Mouse (Mus musculus) left cerebral cortex, adult 11 months (tissue): Measurements from ENCODE around the gene Fam53a.
A peak's percentile ranks its signal among the peaks of the same experiment; 100 is the strongest.

Experiments
- DNase-seq: peaks from one replicate; pipeline ENCODE4 v3.0.0; 2022; ENCODE audit warnings: low spot score

Gene Fam53a

DNA sequence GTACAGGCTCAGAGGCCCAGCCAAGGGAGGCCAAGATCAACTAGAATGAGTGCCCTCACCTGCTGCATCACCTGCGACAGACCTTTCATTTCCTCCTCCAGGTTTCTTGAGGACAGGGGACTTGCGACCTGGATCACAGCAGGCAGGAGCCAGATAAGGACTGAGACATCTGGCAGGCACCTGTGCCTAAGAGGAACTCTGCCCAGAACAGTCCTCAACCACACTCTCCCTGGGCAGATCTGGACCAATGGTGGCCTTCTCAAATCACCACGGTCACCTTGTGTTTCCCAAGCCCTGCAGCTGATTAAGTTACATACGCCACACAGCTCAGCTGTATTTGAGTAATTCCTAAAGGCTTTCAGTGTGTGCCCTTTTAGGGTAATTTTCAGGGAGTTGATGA lies 1.2 kb upstream of the Fam53a start:
- DNase-seq = no peak

DNA sequence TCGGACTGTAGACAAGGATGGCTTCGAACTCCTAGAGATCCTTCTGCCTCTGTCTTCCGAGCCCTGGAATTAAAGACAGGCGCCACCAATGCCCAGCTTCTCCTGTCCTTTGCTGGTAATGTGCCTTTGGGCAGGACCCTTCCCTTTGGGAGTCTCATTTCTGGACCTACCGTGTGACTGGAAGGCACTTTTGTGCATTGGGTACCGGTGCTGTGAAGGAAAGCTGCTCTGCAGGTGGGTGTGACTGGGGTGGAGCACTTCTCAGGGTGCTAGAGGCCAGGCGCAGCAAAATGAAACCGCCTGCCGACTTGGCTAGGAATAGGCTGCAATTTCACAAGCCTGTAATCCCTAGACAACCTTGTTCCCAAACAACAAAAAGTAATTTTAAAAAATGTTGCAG lies 626 bp upstream of the Fam53a start:
- DNase-seq = no peak

DNA sequence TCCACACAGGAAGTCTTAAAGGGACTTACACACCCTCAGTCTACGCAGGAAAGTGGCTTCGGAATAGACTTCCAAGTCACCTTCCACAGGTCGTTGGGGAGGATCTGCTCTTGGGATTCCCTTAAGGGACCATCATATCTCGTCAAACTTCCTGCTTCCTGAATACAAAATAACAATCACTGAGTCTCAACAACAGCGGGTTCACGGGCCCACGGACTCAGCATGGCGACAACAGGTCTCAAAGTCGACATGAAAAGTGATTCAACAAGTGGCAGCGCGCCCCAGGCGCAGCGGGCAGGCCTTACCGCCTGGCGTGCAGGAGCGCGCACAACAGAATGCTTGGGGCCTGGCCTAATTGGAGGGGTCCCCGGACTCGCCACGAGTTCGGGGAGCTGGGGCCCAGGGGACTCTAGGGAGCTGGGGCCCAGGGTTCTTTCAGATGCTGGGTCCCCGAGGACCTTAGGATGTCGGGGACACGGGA lies 575 bp downstream of the Fam53a start:
- peak; percentile 32 for DNase-seq

DNA sequence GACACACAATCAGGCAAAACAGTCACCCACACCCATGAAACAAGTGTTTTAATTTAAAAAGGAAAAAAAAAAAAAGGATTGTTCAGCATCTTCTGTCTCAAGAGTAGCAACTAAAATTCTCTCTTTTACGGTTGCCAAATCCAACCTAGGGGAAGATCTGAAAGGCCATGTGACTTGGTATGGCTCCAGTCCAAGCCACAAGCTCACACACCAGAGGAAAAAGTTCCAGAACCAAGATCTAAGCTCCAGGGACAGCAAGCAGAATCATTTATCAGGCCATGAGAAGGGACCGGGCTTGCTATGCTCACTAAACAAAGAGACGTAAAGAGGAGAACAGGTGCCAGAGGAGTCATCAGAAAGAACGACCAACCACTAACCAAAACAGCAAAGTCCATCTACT lies 1.5 kb downstream of the Fam53a start:
- no peak for DNase-seq

DNA sequence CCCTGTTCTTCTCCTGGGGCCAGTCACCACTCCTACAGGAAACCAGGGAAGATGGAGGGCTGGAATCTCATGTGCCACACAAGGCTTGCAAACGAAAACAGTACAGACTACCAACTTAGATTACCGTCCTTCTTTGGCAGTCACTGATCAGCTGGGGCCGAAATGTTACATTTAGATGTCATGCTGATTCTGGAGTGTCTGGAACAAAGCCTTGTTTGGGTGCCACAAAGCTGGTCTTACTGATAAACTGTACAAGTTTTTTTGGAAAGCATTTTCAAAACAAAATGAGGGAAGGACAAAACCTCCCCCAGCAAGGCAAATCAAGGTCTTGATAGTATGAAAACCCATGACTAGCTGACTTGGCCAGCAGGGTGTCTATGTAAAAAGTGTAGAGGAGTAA lies 5.7 kb downstream of the Fam53a start:
- DNase-seq = no peak

DNA sequence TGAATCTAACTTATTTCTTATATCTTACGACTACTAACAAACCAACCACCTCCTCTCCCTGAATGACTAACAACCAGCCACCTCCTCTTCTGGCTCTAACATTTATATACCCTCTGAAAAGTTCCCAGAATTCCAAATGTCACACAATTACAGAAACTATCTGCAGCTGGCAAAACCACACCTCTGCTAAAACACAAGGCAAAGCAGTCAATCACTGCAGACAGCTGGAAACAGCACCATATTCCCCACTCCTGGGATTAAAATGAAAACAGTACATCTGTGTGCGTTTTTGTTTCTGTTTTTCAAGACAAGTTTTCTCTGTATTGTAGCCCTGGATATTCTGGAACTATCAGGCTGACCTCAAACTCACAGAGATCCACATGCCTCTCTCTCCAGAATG lies 6.8 kb downstream of the Fam53a start:
- no peak for DNase-seq

DNA sequence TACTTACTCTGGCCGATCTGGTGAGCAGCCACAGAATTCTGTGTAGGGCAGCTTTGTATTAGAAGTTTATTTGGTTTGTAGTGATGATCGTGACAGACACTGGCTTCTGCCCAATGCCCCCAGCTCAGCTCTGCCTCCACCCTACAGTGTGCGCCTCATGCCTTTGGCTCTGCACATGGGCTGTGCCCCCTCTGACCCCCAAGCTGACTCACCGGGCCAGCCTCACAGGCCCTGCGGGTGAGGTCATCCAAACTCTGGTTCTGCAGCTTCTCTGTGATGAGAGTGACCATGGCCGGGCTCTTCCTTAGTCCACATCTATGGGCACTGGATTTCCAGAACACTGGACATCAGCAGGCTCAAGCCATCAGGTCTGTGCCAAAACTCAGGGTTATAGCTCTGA lies 15.0 kb downstream of the Fam53a start:
- no peak for DNase-seq

DNA sequence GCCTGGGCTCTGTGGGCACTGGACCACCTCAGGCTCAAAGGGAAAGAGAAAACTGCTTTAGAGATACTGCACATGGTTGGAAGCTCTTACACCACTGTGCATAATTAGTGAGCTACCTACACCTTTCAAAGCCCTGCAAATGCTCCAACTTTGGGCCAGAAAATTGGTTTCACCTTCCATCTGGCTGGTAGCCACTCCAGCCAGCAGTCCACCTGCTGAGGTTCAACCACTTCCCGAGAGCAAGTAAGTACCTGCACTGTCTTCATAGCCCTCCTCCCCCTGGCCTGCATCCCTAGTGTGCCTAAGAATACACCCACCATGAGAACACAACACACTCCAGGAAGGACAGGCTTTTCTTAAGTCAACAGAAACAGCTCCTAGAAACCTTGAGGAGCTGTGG lies 17.6 kb downstream of the Fam53a start:
- no peak for DNase-seq

DNA sequence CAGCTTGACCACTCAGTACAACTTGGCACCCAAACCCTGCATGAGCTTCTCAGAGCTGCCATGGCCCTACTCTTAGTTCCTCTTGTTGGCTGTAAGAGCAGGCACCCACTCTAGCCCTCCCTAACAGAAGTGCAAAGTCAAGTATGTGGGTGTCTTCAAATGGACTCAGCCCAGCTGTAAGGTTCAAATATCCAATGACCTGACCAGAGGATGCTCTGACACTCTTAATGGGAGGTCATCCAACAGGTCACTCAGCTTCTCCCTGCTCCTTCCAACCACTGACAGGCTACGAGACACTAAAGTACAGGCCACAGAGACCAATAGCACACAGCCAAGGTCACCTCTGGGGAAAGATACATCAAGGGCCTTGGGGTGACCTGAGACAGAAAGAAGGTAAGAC lies 20.2 kb downstream of the Fam53a start:
- no peak for DNase-seq

DNA sequence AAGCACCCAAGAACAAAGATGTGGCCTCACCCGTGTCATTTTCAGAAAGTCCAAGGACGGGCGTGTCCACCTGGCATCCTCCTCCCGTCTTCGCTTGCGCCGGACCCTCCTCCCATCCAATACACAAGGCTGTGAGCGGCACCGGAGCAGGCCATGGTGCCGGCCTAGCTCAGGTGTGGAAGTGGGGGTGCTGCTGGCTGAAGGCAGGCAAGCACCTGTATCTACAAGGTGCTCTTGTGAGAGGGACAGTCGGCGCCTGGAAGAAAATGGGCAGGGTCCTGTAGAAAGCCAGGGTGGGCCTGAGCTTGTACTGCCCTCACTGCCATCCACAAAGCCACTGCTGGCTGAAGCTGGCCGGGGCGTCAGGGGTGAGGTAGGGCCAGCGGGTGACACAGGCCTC lies 22.0 kb downstream of the Fam53a start:
- no peak for DNase-seq

DNA sequence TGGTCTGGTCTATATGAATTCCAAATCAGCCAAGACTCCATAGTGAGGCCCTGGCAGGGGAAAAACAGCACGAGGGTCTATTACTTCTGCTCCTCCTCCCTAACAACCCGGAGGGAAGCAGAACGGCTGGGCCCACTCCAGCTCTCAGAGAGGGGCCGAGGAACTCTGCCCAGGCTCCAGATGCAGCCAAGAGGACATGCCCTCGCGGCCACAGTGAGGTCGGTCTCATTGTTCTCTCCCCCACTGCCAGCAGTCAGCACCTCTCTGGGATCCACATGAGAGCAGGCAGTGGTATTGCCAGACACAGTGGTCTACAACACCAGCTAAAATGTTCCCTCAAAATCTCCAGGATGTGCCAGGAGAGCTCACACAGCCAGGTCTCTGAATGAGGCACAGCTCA lies 22.8 kb downstream of the Fam53a start:
- no peak for DNase-seq

DNA sequence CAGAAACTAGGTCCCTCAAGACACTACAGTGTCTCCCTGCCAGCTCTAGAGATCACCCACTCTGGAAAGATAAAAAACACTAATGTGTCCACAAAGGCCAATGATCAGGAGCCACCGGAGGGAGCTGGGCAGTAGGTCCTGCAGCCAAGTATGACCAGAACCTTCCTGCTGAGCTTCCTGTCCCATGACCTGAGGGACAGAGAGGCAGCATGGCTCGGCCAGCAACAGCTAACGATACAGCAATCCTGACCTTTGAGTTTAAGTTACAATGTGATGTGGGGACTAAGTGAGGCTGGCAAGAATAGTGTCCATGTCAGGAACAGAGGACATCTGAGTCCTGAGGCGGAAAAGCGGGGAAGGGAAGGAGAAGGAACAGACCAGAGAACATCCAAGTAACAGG lies 24.1 kb downstream of the Fam53a start:
- DNase-seq = no peak

DNA sequence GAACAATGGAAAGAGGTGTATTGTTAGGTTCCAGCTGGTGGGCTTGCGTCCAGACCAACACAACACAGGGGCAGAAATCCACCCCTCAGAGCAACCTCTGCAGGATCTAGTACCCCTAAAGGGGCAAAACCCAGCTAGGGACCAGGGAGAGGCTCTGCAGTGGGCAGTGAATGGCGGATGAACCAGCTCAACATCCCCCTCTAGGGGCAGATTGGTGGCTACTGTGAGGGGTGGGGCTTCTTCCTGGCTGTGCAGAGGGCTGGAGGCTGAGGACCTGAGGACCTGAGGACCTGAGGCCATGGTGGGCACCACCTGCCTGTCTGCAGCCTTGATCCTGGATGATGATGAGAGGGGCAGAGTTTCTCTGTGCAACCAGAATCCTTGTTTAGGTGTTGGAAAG lies 35.8 kb downstream of the Fam53a start:
- no peak for DNase-seq

DNA sequence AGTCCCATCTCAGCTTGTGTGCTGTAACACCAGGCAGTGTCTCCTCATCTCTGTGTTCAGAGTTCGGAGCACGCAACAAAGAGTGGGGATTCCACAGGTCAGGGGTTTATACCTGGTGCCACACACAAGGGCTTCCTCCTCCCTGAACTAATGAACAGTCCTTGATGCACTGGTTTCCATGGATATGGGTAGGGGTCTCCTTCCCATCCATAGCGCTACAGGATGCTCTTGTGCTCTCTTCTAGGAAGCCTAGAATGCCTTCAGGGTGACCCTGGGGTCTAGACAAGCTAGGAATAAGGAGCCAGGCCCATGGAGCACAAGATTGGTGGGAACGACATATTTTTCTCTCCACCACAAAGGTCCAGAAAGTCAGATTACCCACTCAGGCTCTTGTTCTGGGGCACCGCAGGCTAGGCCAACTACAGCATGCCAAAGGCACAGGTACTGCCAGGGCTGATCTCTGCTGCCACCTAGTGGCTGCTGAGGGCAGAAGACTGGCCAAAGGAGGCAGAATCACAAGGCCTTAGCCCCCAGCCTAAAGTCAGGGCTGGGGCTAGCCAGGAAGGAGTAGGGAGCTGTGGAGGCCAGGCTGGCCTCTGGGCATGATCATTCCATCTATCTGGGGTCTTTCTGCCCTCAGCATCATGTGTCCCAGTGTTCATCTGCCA lies 40.1 kb downstream of the Fam53a start:
- peak; percentile 55 for DNase-seq

DNA sequence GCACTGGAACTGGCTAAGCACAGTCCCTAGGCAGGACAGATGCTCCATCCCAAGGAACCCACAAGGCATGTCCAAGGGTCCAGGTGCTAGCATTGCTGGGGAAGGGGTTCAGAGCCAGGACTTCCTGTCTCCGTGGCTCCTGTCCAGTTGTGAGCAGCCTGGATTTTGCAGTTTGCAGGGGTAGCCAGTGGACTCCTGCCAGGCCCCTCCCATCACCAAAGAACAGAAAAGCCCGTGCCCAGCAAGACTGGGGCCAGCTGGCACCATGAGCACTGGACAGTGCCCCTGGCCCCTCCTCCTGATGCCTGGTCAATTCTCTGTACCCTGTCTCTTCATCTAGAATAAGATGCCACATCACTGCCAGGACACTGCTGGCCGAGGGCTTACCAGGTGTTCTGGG lies 41.4 kb downstream of the Fam53a start:
- DNase-seq = no peak

DNA sequence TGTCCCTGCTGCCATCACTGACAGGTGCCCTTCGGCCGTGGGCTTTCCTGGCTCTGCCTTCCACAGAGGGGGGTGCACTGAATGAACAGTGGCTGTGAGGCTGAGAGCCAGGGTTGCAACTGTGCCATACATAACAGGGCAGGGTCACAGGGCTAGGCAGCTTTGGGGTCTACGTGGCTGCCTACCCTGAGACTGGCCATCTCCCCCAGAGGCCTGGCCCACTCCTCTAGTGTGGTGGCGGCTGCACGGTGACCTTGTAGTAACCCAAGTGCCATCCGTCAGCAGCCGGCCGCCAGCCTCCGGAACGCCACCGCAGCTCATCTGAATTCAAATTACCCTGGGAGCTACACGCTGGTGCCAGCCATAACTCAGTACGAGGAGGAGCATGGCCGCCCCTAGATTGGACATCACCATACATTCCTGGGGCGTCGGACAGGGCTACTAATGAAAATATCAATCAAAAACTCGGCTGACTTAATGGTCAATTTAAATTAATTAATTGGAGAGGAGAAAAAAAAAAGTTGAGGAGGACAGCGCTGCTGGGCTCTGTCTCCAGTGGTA lies 41.9 kb downstream of the Fam53a start:
- no peak for DNase-seq

DNA sequence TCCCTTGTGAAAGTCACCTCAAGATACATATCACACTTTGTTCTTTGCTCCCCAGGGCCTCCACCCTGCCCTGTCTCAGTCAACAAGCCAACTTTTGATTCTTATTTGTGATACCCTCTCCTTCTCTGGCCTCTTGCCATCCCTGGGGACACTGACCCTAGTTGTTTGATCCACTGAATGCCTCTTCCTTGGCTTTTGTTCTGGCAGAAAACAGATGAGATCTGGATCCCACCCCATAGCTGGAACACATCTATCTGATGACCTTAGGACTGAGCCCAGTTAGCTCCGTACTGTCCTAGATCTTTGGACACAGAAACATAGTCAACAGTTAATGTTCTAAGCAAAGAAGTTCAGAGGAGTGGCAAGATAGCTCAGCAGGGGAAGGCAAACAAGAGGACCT lies 49.1 kb downstream of the Fam53a start:
- no peak for DNase-seq

DNA sequence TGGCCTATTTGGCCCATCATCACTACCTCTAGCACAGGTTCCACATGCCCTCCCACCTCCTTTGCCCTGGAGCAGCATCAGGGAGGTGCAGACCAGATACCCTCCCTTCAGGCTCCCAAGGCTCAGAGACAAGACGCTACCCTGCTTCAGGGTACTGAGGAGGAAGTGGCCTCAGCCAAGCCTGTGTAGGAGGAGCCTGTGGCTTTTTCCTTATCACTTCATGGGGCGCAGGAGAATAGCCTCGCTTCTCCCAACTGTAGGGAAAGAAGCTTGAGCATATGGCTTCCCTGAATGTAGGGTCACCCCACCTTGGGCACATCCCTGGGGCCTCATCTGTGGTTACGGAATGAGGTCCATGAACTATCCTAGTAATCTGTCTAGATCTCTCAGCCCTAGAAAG lies 55.2 kb downstream of the Fam53a start:
- no peak for DNase-seq

DNA sequence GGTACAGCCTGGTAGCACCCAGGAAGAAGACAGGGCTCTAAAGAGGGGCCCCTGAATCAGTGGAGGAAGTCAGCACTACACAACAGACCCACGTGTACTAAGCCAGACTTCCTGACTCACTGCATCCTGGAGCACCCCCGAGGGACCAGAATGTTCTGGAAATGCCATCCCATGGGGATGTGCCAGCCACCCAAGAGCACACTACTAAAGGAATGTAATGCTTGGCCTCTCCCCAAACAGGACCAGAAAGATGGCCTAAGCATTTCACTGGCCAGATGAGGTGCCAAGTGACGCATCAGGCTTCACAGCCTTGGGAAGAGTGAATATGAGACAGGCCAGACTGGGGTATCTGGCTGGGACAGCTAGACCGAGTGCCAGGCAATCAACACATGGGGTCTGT lies 63.5 kb downstream of the Fam53a start:
- DNase-seq = no peak

DNA sequence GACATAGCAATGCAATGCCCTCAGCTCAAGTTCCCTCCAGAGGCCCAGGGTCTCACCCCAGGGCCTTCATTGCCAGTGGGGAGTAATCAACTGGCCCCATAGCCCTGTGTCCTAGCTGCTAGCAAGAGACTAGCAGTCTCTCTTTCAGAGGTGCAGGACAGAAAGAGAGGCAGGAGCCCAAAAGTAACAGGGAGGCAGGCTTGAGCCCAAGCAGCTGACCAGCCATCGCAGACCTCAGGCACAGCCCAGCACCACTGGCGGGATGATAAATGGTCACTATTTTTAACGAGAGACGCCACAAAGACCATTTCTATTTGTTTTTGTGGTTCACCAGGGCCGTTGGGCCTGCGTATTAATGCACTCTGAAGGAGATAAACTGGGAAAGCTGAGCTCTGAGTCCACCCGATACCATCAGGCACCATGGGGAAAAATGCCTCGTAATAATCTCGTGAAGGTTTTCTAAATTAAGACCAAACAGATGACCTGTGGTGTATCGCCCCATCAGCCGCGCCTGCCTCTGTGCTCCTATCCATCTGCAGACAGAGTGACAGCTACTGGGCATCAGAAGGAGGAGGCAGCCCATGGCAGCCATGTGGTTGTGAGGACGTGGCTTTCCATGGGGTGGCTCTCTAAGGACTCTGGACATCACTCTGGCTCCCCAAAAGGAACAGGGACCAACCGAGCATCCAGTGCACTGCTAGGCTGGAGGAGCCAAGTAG lies 73.0 kb downstream of the Fam53a start:
- no peak for DNase-seq
